Mouse (Mus musculus) naive thymus-derived CD4-positive, alpha-beta T cell, adult 5 months (primary cell): ENCODE data around the gene Psmd9. TPM values are rescaled to one million over a fixed set of nuclear protein-coding genes. Genes with fewer than 3 reads are reported as not detected.

Experiments
- polyA plus RNA-seq: library from polyadenylated mRNA; unstranded; fragments of 100-300 nt; shearing (Covaris generic); gene quantifications from one replicate; pipeline ENCODE4 v1.2.1, GENCODE M21; 2017

Psmd9 gene
- polyA plus RNA-seq = 47.3 TPM

DNA sequence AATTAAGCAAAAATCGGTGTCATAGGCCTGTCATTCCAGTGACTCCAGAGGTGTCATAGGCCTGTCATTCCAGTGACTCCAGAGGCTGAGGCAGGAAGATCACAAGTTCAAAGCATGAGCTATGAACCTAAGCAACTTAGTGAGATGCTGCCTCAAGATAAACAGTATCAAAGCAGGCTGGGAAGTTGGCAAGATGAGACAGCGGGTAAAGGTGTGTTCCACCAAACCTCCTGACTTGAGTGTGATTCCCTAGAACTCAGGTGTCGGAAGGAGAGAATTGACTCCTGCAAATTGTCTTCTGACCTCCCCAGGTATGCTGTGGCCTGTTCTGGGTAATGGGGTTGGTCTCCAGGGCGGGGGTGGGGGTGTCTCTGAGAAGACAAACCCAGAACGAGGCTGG lies at the start of gene Psmd9:
Gene Psmd9 (plus strand): TSS at position 130 of the 400 bp plus-strand sequence.

DNA sequence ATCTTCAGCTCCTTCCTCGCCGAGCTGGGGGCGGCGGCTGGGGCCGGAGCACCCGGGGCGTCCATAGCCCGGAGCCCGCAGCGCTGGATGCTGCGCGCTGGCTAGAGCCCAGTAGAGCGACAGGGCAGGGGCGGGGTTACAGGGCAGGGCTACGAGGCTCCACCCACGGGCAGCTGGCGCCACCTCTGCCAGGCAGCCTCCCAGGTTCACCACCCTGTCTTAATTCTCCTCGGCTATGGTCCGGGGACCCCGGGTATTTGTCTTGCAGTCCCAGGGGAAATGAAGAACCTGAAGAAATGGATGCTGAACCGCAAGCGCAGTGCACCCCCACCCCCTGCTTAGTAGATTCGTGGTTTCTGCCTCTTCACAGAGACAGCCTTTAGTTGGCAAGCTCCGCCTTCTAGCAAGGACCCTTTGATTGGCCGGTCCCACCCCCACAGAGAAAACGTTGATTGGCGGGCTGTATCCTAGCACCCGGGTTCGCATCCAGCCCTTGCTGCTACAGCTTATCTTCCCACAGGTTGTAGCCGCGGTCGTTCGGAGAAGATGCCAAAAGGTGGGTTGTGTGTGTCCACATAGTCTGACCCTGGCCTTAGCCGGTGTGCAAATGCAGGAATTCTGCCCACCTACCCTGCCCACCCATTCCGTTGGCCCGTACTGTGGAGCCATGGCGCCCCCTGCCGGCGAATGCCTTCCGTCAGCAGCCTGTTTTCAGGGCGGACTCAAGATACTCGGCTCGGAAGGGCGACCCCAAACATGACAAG lies 36.7 kb upstream of the Psmd9 start, which contains the start of gene Rhof:
Gene Rhof (minus strand): TSS at position 385 of the 764 bp plus-strand sequence.

GRCm38 (mm10) chr5:123142161-123143157 lies 26.8 kb upstream of the Psmd9 start, which contains the start of gene Setd1b:
TSS of gene Setd1b (plus strand) at chr5:123142193.

GRCm38 (mm10) chr5:123182651-123183050 lies 13.4 kb downstream of the Psmd9 start, which contains the start of gene Hpd:
TSS of gene Hpd (minus strand) at chr5:123182727.

GRCm38 (mm10) chr5:123251834-123252233 lies 82.6 kb downstream of the Psmd9 start, which contains the start of gene Wdr66:
TSS of gene Wdr66 (plus strand) at chr5:123252102.

Other genes with a start within 250 kb of the Psmd9 start
- gene Kdm2b, start 179.6 kb upstream of the Psmd9 start, polyA plus RNA-seq = 78.7 TPM
- 259 TPM for gene Orai1, start 154.3 kb upstream of the Psmd9 start, polyA plus RNA-seq
- gene Morn3, start 122.4 kb upstream of the Psmd9 start, polyA plus RNA-seq = not detected
- 13.2 TPM for gene Tmem120b, start 101.0 kb upstream of the Psmd9 start, polyA plus RNA-seq
- gene Rhof, start 36.7 kb upstream of the Psmd9 start, polyA plus RNA-seq = 81.7 TPM
- 12.1 TPM for gene Setd1b, start 27.2 kb upstream of the Psmd9 start, polyA plus RNA-seq
- gene Hpd, start 13.3 kb downstream of the Psmd9 start, polyA plus RNA-seq = not detected
- gene Wdr66, start 82.7 kb downstream of the Psmd9 start, polyA plus RNA-seq = 1.1 TPM
- gene Bcl7a, start 174.4 kb downstream of the Psmd9 start, polyA plus RNA-seq = 5.7 TPM
- gene Mlxip, start 225.4 kb downstream of the Psmd9 start, polyA plus RNA-seq = 78.5 TPM